Mouse (Mus musculus) heart, adult 2 months (tissue): ENCODE measurements around the gene Vip. TPM values are rescaled to one million over a fixed set of nuclear protein-coding genes. Genes with fewer than 3 reads are reported as not detected.

Experiments
- DNase-seq, 2 experiments: peaks; one replicate each; pipeline ENCODE4 v3.0.0; 2021
- H3K27ac ChIP-seq: fragments of 200-600 bp; 2 replicates; pipeline ENCODE4 v1.8.1; 2022
- H3K27me3 ChIP-seq: fragments of 200-500 bp; 2 replicates; pipeline ENCODE4 v1.6.1; 2012; ENCODE audit warnings: mild to moderate bottlenecking, low read length, inconsistent platforms, mixed read lengths; ENCODE audit not compliant: control insufficient read depth, insufficient read depth
- H3K36me3 ChIP-seq: fragments of 200-500 bp; 2 replicates; pipeline ENCODE4 v1.6.1; 2012; ENCODE audit warnings: low read length, inconsistent platforms; ENCODE audit not compliant: control insufficient read depth, insufficient read depth
- H3K4me1 ChIP-seq: fragments of 200-500 bp; 2 replicates; pipeline ENCODE4 v1.6.1; 2011; ENCODE audit warnings: low read length; ENCODE audit not compliant: control insufficient read depth, insufficient read depth
- H3K4me3 ChIP-seq: fragments of 200-600 bp; 2 replicates; pipeline ENCODE4 v1.8.1; 2022
- H3K79me2 ChIP-seq: fragments of 200-500 bp; replicated peaks from 2 replicates; pipeline ENCODE4 v1.6.1; 2012; ENCODE audit warnings: mild to moderate bottlenecking, inconsistent platforms, low read length, moderate library complexity, mixed read lengths; ENCODE audit not compliant: control insufficient read depth, insufficient read depth
- H3K9ac ChIP-seq: fragments of 200-500 bp; 2 replicates; pipeline ENCODE4 v1.6.1; 2012; ENCODE audit warnings: low read depth, mild to moderate bottlenecking, control low read depth, inconsistent platforms, low read length, mixed read lengths
- CTCF ChIP-seq: fragments of 200-600 bp; IDR thresholded peaks from 2 replicates; pipeline ENCODE4 v1.8.1; 2022; ENCODE audit warnings: antibody characterized with exemption, mild to moderate bottlenecking, moderate library complexity
- EP300 ChIP-seq: fragments of 200-500 bp; IDR thresholded peaks from 2 replicates; pipeline ENCODE4 v1.6.1; 2011; ENCODE audit warnings: low read depth, low read length, control low read depth; ENCODE audit not compliant: insufficient read depth
- POLR2A ChIP-seq: fragments of 200-500 bp; IDR thresholded peaks from 2 replicates; pipeline ENCODE4 v1.6.1; 2011; ENCODE audit warnings: mild to moderate bottlenecking, low read depth, low read length, control low read depth; ENCODE audit not compliant: insufficient read depth
- WGBS: fragments of 180-500 bp; shearing (Covaris S2); methylation state at CpG from one replicate; pipeline ENCODE4 v1.1.7; 2018; 5-methylcytosine and 5-hydroxymethylcytosine counted together
- intact Hi-C: fragments of 180-260 bp; cut with DNase I; formaldehyde crosslinking; loops from one replicate; pipeline ENCODE4 v1.15.1; 2025
- polyA plus RNA-seq: library from polyadenylated mRNA; depleted of rRNA; stranded (reverse); fragments of >200 nt; gene quantifications from 2 replicates; pipeline ENCODE4 v1.2.3, GENCODE M21; 2012; rRNA removed
- total RNA-seq, 2 experiments: library from RNA; stranded (reverse); gene quantifications; 2 replicates each; pipeline ENCODE4 v1.2.3; 2021

Vip gene
- total and polyA plus RNA-seq, 3 experiments = not detected

GRCm38 (mm10) chr10:5633672-5634200, 5.3 kb upstream of the Vip start:
- DNase-seq = peak in 1 of 2 experiments; percentile 4
- H3K36me3 ChIP-seq = no peaks in the 10 kb centered on the region
- no peak overlapping the region for H3K9ac ChIP-seq
- intact Hi-C loops = loop anchor here (1.0 to 10.0 kb wide), 6 partner anchors 25 to 153 kb away; partner anchors contain the start of gene Syne1
- no peak overlapping the region for H3K27ac ChIP-seq
- 0 out of 2 replicates have a peak, but pooled peaks cover 1% of the 10 kb centered on the region for H3K27me3 ChIP-seq
- no peak overlapping the region for H3K4me3 ChIP-seq
- H3K4me1 ChIP-seq = no peaks in the 10 kb centered on the region
- H3K79me2 ChIP-seq = no peaks in the 10 kb centered on the region
- TF ChIP-seq CTCF (no peak), EP300 (no peak), POLR2A (no peak)
- 37% methylated on average over 4 of the region's 4 CpGs for WGBS

GRCm38 (mm10) chr10:5634336-5634735, 4.7 kb upstream of the Vip start:
- H3K4me1 ChIP-seq = no peaks in the 10 kb centered on the region
- no peaks in the 10 kb centered on the region for H3K36me3 ChIP-seq
- TF ChIP-seq EP300 = no peak
- TF ChIP-seq POLR2A = no peak
- TF ChIP-seq CTCF = peak; percentile 76
- no peak overlapping the region for H3K27ac ChIP-seq
- no peak for DNase-seq
- H3K79me2 ChIP-seq = no peaks in the 10 kb centered on the region
- 13% methylated on average over 1 of the region's 1 CpGs for WGBS
- intact Hi-C loops = loop anchor here (1.0 to 10.0 kb wide), 5 partner anchors 36 to 154 kb away; partner anchors contain the start of gene Syne1
- no peak overlapping the region for H3K9ac ChIP-seq
- 0 out of 2 replicates have a peak, but pooled peaks cover 1% of the 10 kb centered on the region for H3K27me3 ChIP-seq
- no peak overlapping the region for H3K4me3 ChIP-seq

GRCm38 (mm10) chr10:5637322-5637721, 1.7 kb upstream of the Vip start:
- intact Hi-C loops = loop anchor here (2.0 to 10.0 kb wide), 2 partner anchors 147 to 321 kb away; no protein-coding TSS in a partner anchor

GRCm38 (mm10) chr10:5681275-5681674, 42.3 kb downstream of the Vip start:
- TF ChIP-seq EP300 (no peak), POLR2A (no peak), CTCF (no peak)
- H3K4me3 ChIP-seq = no peak overlapping the region
- no peak overlapping the region for H3K9ac ChIP-seq
- WGBS = 60% methylated on average over 2 of the region's 2 CpGs
- H3K4me1 ChIP-seq = no peaks in the 10 kb centered on the region
- H3K36me3 ChIP-seq = no peaks in the 10 kb centered on the region
- no peaks in the 10 kb centered on the region for H3K79me2 ChIP-seq
- intact Hi-C loops = no loop called here
- no peaks in the 10 kb centered on the region for H3K27me3 ChIP-seq
- H3K27ac ChIP-seq = no peak overlapping the region
- no peak for DNase-seq

More at GRCm38 (mm10) chr10:5637322-5637721, 1.7 kb upstream of the Vip start:
- Histone ChIP-seq H3K4me1 (no peaks in the 10 kb centered on the region), H3K27ac (no peak overlapping the region), H3K79me2 (no peaks in the 10 kb centered on the region), H3K4me3 (no peak overlapping the region), H3K27me3 (0 out of 2 replicates have a peak, but pooled peaks cover 1% of the 10 kb centered on the region), H3K36me3 (no peaks in the 10 kb centered on the region), H3K9ac (no peak overlapping the region)
- 0 out of 2 replicates have a peak, but pooled peaks have one; percentile 7 for TF ChIP-seq CTCF
- no peak for TF ChIP-seq POLR2A
- 49% methylated on average over 4 of the region's 4 CpGs for WGBS
- DNase-seq = no peak

GRCm38 (mm10) chr10:5685608-5686007, 46.6 kb downstream of the Vip start:
- no peak overlapping the region for H3K9ac ChIP-seq
- H3K4me3 ChIP-seq = no peak overlapping the region
- no peaks in the 10 kb centered on the region for H3K27me3 ChIP-seq
- no peaks in the 10 kb centered on the region for H3K79me2 ChIP-seq
- WGBS = 44% methylated on average over 6 of the region's 6 CpGs
- H3K4me1 ChIP-seq = no peaks in the 10 kb centered on the region
- no peak for TF ChIP-seq EP300
- no peak for DNase-seq
- intact Hi-C loops = no loop called here
- no peak overlapping the region for H3K27ac ChIP-seq
- H3K36me3 ChIP-seq = no peaks in the 10 kb centered on the region

- Histone ChIP-seq H3K36me3 (no peaks in the 10 kb centered on the region), H3K4me3 (no peak overlapping the region), H3K27me3 (no peaks in the 10 kb centered on the region), H3K4me1 (no peaks in the 10 kb centered on the region; the same call in 1 of the 2 replicates), H3K27ac (no peak overlapping the region), H3K79me2 (no peaks in the 10 kb centered on the region), H3K9ac (no peak overlapping the region)
- intact Hi-C loops = no loop called here
- TF ChIP-seq POLR2A (no peak), CTCF (no peak), EP300 (no peak)
- no peak for DNase-seq
- WGBS = 45% methylated on average over 1 of the region's 1 CpGs
Observed at GRCm38 (mm10) chr10:5694351-5694750, 55.3 kb downstream of the Vip start.

Other genes starting within 250 kb of the Vip start
- 10 to 100 TPM; 53.6 to 66.6 TPM for gene Syne1, start 87.7 kb upstream of the Vip start, total RNA-seq
- gene Syne1, start 87.7 kb upstream of the Vip start, polyA plus RNA-seq = 29.0 and 42.6 TPM in 2 replicates
- 10 to 100 TPM in 1 of 2 experiments, 1 to 10 TPM in 1; 8.4 to 12.8 TPM for gene Myct1, start 45.4 kb upstream of the Vip start, total RNA-seq
- gene Myct1, start 45.4 kb upstream of the Vip start, polyA plus RNA-seq = 8.2 and 12.5 TPM in 2 replicates
- under 1 TPM; 0.36 to 0.65 TPM for gene Fbxo5, start 166.4 kb downstream of the Vip start, total RNA-seq
- gene Fbxo5, start 166.4 kb downstream of the Vip start, polyA plus RNA-seq = 0.43 and 0.85 TPM in 2 replicates
- 1 to 10 TPM; 8.4 to 9.6 TPM for gene Mtrf1l, start 184.7 kb downstream of the Vip start, total RNA-seq
- gene Mtrf1l, start 184.7 kb downstream of the Vip start, polyA plus RNA-seq = 1.6 and 3.5 TPM in 2 replicates